10 mouse cellular contexts compared by ENCODE assay signal in the genomic region with DNA sequence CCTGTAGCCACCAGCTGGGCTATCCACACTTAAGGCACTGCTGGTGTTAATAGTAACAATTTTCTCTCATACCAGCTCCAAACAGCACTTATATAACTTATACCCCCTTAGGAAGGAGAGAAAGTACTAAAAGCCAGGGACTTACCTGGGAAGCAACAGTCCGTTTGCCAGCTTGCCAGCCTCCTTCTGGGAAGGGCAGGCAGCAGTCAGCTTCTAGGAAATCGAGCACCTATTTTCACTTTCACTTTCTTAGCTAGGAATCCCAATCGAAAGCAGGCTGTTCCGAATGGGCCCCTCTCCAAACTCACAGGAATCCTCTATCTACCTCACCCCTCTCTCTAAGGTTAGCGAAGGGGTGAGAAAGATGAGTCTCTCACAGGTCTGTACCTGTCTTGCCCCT. TPM values are rescaled to one million over a fixed set of nuclear protein-coding genes. Genes with fewer than 3 reads are reported as not detected.
DNase-seq lines count a peak whose midpoint lies in the region; ATAC-seq and TF ChIP-seq lines count a peak whose summit lies in the region.
"Had no signal": no experiment of that assay in that cellular context is flagged by ENCODE, and none has a peak within 500 bp of the region (broad histone marks: within the 10 kb centered on the region; RNA-seq: fewer than 3 reads in every experiment).

No protein-coding gene starts in this region.

- peak; percentile 10; the same call in 1 of the 2 replicates for ATAC-seq in frontal cortex, adult (ENCODE audit: low TSS enrichment)
- peak; percentile 60 for ATAC-seq in inflammation-experienced regulatory T-cells, adult 6 months
- ATAC-seq in hindbrain, postnatal 0 days = no peak

- no peaks in the 10 kb centered on the region for H3K9me3 ChIP-seq in hindbrain, postnatal 0 days (ENCODE audit: low read length)
- H3K9me3 ChIP-seq: embryonic facial prominence, embryonic 13.5 days had no signal

- no peak overlapping the region for H3K4me2 ChIP-seq in hindbrain, postnatal 0 days (ENCODE audit: low read depth, low read length)
- H3K4me2 ChIP-seq: embryonic facial prominence, embryonic 13.5 days had no signal

- peak overlapping the region; percentile 44 for H3K27ac ChIP-seq in small intestine, adult 2 months (ENCODE audit: insufficient read depth, low read depth, low read length)
- no peak overlapping the region for H3K27ac ChIP-seq in hindbrain, postnatal 0 days
- H3K27ac ChIP-seq: embryonic facial prominence, embryonic 13.5 days had no signal

- H3K9ac ChIP-seq in hindbrain, postnatal 0 days (replicated peaks; ENCODE audit: low read length) = no peak overlapping the region
- H3K9ac ChIP-seq: embryonic facial prominence, embryonic 13.5 days had no signal

- no peak for DNase-seq in frontal cortex, postnatal 25 days (ENCODE audit: low spot score in 2 of 2)
- peak; percentile 23 for DNase-seq in lung, adult 2 months
- DNase-seq in lung, postnatal 4 days = no peak
- no peak for DNase-seq in hindbrain, postnatal 0 days (ENCODE audit: low spot score)
- DNase-seq in neural tube, embryonic 10.5 days (ENCODE audit: extremely low spot score, low spot score) = no peak
- DNase-seq: right cerebral cortex, postnatal 25 days had no signal

- peaks cover 6% of the 10 kb centered on the region for H3K4me1 ChIP-seq in lung, adult 2 months (ENCODE audit: control insufficient read depth, insufficient read depth, low read length)
- H3K4me1 ChIP-seq in small intestine, adult 2 months (ENCODE audit: control insufficient read depth, insufficient read depth, insufficient read length, low read length) = peaks cover 6% of the 10 kb centered on the region; the same call in 1 of the 2 replicates
- no peaks in the 10 kb centered on the region for H3K4me1 ChIP-seq in hindbrain, postnatal 0 days (ENCODE audit: insufficient read depth, low read length)
- H3K4me1 ChIP-seq: embryonic facial prominence, embryonic 13.5 days had no signal

- H3K27me3 ChIP-seq in small intestine, adult 2 months (ENCODE audit: control insufficient read depth, insufficient read depth, low read length) = no peaks in the 10 kb centered on the region
- no peaks in the 10 kb centered on the region for H3K27me3 ChIP-seq in hindbrain, postnatal 0 days (ENCODE audit: insufficient read depth, low read length)
- H3K27me3 ChIP-seq: embryonic facial prominence, embryonic 13.5 days had no signal

- no peak for TF ChIP-seq CTCF in lung, adult 2 months (IDR thresholded peaks at IDR 0.05; ENCODE audit: insufficient read depth, low read length)
- TF ChIP-seq CTCF in small intestine, adult 2 months (IDR thresholded peaks at IDR 0.05; ENCODE audit: extremely low read depth, insufficient read length, insufficient replicate concordance, low read depth, low read length) = no peak
- TF ChIP-seq CTCF in hindbrain, postnatal 0 days (IDR thresholded peaks at IDR 0.05; ENCODE audit: low read depth) = no peak

- peak overlapping the region; percentile 55 for H3K4me3 ChIP-seq in lung, adult 2 months (replicated peaks; ENCODE audit: extremely low read depth, low read depth, low read length)
- H3K4me3 ChIP-seq in small intestine, adult 2 months (ENCODE audit: low read depth, low read length) = peak overlapping the region; percentile 15; the same call in 1 of the 2 replicates
- no peak overlapping the region for H3K4me3 ChIP-seq in hindbrain, postnatal 0 days (ENCODE audit: low read length)
- H3K4me3 ChIP-seq: embryonic facial prominence, embryonic 13.5 days had no signal

- TF ChIP-seq POLR2A in lung, adult 2 months (IDR thresholded peaks at IDR 0.05; ENCODE audit: borderline replicate concordance, extremely low read depth, low read depth, low read length) = no peak
- TF ChIP-seq POLR2A in small intestine, adult 2 months (IDR thresholded peaks at IDR 0.05; ENCODE audit: low read depth, low read length) = no peak; the same call in 1 of the 2 replicates

- peaks cover 53% of the 10 kb centered on the region for H3K36me3 ChIP-seq in small intestine, adult 2 months (ENCODE audit: control insufficient read depth, insufficient read depth, low read length)
- H3K36me3 ChIP-seq in hindbrain, postnatal 0 days (ENCODE audit: insufficient read depth, low read length) = peaks cover 52% of the 10 kb centered on the region

- WGBS in lung, adult 2 months = 13% methylated on average over 5 of the region's 5 CpGs
- 10% methylated on average over 5 of the region's 5 CpGs for WGBS in small intestine, adult 2 months
- 87% methylated on average over 5 of the region's 5 CpGs for WGBS in hindbrain, postnatal 0 days

RNA-seq across cellular contexts. Expression of a gene that starts 1.0 kb away (rescaled TPM):
- 11.4 and 12.0 TPM in 2 replicates for polyA plus RNA-seq in lung, adult 2 months (2012; rRNA removed)
- 1 to 10 TPM; 5.8 to 7.4 (median 5.9) TPM for polyA plus RNA-seq in inflammation-experienced regulatory T-cells, adult 6 months (2017; shearing (Covaris generic))
- 6.2 and 11.2 TPM in 2 replicates for polyA plus RNA-seq in small intestine, adult 2 months (2012; rRNA removed)
- 7.1 and 14.7 TPM in 2 replicates for total RNA-seq in hindbrain, postnatal 0 days (2014; rRNA removed)
- 3.0 and 3.3 TPM in 2 replicates for polyA plus RNA-seq in hindbrain, postnatal 0 days (2015; fragmentation: Nextera tagmentation; extraction: Ambion mirVana)

RNA-seq across cellular contexts. Expression of a gene that starts 47.8 kb away (rescaled TPM):
- polyA plus RNA-seq in lung, adult 2 months (2012; rRNA removed) = 20.5 and 31.9 TPM in 2 replicates
- polyA plus RNA-seq in inflammation-experienced regulatory T-cells, adult 6 months (2017; shearing (Covaris generic)) = 10 to 100 TPM; 23.2 to 32.3 (median 28.7) TPM
- 16.1 and 26.0 TPM in 2 replicates for polyA plus RNA-seq in small intestine, adult 2 months (2012; rRNA removed)
- 28.8 and 31.7 TPM in 2 replicates for total RNA-seq in hindbrain, postnatal 0 days (2014; rRNA removed)
- 22.6 and 23.8 TPM in 2 replicates for polyA plus RNA-seq in hindbrain, postnatal 0 days (2015; fragmentation: Nextera tagmentation; extraction: Ambion mirVana)

RNA-seq across cellular contexts. Expression of a gene that starts 47.9 kb away (rescaled TPM):
- polyA plus RNA-seq in lung, adult 2 months (2012; rRNA removed) = 14.8 and 18.9 TPM in 2 replicates
- polyA plus RNA-seq in inflammation-experienced regulatory T-cells, adult 6 months (2017; shearing (Covaris generic)) = 10 to 100 TPM; 17.6 to 31.1 (median 20.3) TPM
- 4.5 and 8.3 TPM in 2 replicates for polyA plus RNA-seq in small intestine, adult 2 months (2012; rRNA removed)
- total RNA-seq in hindbrain, postnatal 0 days (2014; rRNA removed) = 16.2 and 22.6 TPM in 2 replicates
- polyA plus RNA-seq in hindbrain, postnatal 0 days (2015; fragmentation: Nextera tagmentation; extraction: Ambion mirVana) = 15.8 and 19.0 TPM in 2 replicates

RNA-seq across cellular contexts. Expression of a gene that starts 48.1 kb away (rescaled TPM):
- 3.0 and 3.5 TPM in 2 replicates for polyA plus RNA-seq in lung, adult 2 months (2012; rRNA removed)
- polyA plus RNA-seq in inflammation-experienced regulatory T-cells, adult 6 months (2017; shearing (Covaris generic)) = under 1 TPM; 0.24 to 0.93 (median 0.51) TPM
- 0.88 and 1.6 TPM in 2 replicates for polyA plus RNA-seq in small intestine, adult 2 months (2012; rRNA removed)
- total RNA-seq in hindbrain, postnatal 0 days (2014; rRNA removed) = 0.47 and 3.5 TPM in 2 replicates
- polyA plus RNA-seq in hindbrain, postnatal 0 days (2015; fragmentation: Nextera tagmentation; extraction: Ambion mirVana) = 0.40 and 0.42 TPM in 2 replicates
